Mouse (Mus musculus) neural tube, embryonic 13.5 days (tissue): Measurements from ENCODE around the gene Gnat1. TPM values are rescaled to one million over a fixed set of nuclear protein-coding genes. Genes with fewer than 3 reads are reported as not detected.

Experiments used
- ATAC-seq: fragments of 200-750 bp; cut with Nextera tagmentation; 2 replicates; pipeline ENCODE4 v1.8.0; 2017; ENCODE audit warnings: low read depth, mild to moderate bottlenecking, moderate TSS enrichment, moderate library complexity
- H3K27ac ChIP-seq: fragments of 300-500 bp; sonication (generic); replicated peaks from 2 replicates; pipeline ENCODE4 v1.5.1; 2015; ENCODE audit warnings: moderate library complexity, mild to moderate bottlenecking, inconsistent platforms
- H3K27me3 ChIP-seq: fragments of 300-500 bp; sonication (generic); 2 replicates; pipeline ENCODE4 v1.6.1; 2015; ENCODE audit warnings: mild to moderate bottlenecking, inconsistent platforms
- H3K36me3 ChIP-seq: fragments of 300-500 bp; sonication (generic); 2 replicates; pipeline ENCODE4 v1.6.1; 2015; ENCODE audit warnings: mild to moderate bottlenecking, inconsistent platforms
- H3K4me1 ChIP-seq: fragments of 300-500 bp; sonication (generic); replicated peaks from 2 replicates; pipeline ENCODE4 v1.6.1; 2015; ENCODE audit warnings: inconsistent platforms
- H3K4me2 ChIP-seq: fragments of 300-500 bp; sonication (generic); 2 replicates; pipeline ENCODE4 v1.6.1; 2015; ENCODE audit warnings: inconsistent platforms, mild to moderate bottlenecking, moderate library complexity
- H3K4me3 ChIP-seq: fragments of 300-500 bp; sonication (generic); 2 replicates; pipeline ENCODE4 v1.5.1; 2015; ENCODE audit warnings: mild to moderate bottlenecking, inconsistent platforms
- H3K9ac ChIP-seq: fragments of 300-500 bp; sonication (generic); 2 replicates; pipeline ENCODE4 v1.6.1; 2015; ENCODE audit warnings: moderate library complexity, mild to moderate bottlenecking, inconsistent platforms
- H3K9me3 ChIP-seq: fragments of 300-500 bp; sonication (generic); 2 replicates; pipeline ENCODE4 v1.6.1; 2016; ENCODE audit warnings: inconsistent platforms
- WGBS: fragments of 180-500 bp; shearing (Covaris S2); methylation state at CpG from one replicate; pipeline ENCODE4 v1.1.7; 2015; 5-methylcytosine and 5-hydroxymethylcytosine counted together
- polyA plus RNA-seq: library from polyadenylated mRNA; unstranded; fragments of >200 nt; fragmentation: Nextera tagmentation; extraction: Ambion mirVana; gene quantifications from 2 replicates; pipeline ENCODE4 v1.2.1, GENCODE M21; 2015

Gene Gnat1
- polyA plus RNA-seq, 1 experiment from 2014 or later: 0.96 TPM

DNA sequence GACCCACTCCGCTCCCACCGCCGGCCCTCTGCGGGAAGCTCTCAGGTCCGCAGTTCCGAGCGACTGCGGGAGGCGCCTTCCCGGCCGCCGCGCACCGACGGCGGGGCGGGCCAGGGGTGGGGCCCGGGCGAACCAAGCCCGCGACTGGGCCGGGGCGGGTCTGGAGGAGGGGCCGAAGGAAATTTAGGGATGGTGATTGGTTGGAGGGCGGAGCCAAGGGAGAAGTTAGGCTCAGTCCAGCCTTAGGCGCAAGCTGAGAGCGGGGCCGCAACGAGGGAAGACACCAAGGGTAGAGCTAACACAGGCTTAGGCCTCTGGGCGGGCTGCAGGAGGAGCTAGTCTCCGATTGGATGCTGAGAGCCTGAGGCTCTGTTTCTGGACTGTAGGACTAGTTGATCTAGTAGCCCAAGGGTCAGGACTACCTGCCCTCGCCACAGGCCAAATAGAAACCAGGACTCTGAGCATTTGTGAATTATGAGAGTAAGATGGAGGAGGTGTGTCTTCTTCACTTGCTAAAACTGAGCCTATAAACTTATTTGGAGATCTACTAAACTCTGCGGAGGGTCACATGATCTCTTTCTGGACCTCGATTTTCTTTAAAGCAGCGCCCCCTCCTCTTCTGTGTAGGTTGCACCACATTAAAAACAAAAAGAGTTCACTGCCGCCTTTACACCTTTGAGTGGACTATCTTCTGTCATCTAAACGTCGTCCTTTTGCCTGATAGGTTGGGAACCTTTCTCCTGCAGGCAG, 44.1 kb downstream of the Gnat1 start, which contains the start of gene Gnai2:
Gene Gnai2, minus strand, starts transcription at position 89 of the 750 bp plus-strand sequence.
- Histone ChIP-seq H3K27ac (peak within 1 kb of the TSS; percentile 98), H3K36me3 (no peaks in the 10 kb centered on the region), H3K27me3 (no peaks in the 10 kb centered on the region), H3K4me1 (peaks cover 67% of the 10 kb centered on the region), H3K9me3 (no peaks in the 10 kb centered on the region), H3K9ac (peak within 1 kb of the TSS; percentile 96), H3K4me3 (peak within 1 kb of the TSS; percentile 85), H3K4me2 (peak within 1 kb of the TSS; percentile 99)
- WGBS: 3% methylated on average over 38 of the region's 38 CpGs
- peak; percentile 87 for ATAC-seq

DNA sequence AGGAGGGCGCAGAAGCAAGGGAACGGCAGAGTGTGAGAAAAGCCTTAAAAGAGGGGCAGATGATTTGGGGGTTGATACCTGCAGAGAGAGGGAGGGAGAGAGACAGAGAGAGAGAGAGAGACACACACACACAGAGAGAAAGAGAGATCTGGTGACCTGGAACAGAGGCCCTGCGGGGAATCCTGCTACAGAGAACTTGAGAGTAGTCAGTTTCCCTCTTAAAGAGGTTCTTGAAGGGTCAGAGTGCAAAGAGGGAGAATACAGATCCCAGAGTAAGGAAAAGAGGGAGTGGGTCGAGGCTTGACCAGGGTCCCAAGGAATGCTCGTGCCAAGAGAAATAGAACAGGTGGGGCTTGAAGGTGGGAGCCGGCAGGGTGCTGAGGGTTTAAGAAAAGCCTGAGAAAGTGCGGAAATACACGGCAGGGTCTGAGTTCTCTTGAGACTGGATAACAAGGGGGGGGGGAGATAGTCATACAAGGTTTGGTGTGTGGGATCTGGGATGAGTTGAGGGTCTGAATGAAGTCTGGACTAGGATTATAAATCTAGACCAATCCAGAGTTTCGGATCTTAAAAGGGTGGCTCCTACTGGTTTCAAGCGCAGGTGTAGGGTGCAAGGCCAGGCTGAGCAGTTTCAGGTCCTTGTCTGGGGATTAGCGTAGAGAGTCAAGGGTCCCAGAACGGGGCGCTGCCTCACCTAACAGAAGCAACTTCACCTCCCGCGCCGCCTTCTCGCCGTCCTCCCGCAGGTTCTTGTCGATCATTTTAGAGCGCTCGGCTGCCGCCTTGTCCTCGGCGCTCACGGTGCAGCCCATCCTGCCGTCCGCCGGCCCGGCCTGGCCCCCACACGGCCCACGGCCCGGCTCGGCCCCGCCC, 44.9 kb downstream of the Gnat1 start:
- no peaks in the 10 kb centered on the region for H3K9me3 ChIP-seq

DNA sequence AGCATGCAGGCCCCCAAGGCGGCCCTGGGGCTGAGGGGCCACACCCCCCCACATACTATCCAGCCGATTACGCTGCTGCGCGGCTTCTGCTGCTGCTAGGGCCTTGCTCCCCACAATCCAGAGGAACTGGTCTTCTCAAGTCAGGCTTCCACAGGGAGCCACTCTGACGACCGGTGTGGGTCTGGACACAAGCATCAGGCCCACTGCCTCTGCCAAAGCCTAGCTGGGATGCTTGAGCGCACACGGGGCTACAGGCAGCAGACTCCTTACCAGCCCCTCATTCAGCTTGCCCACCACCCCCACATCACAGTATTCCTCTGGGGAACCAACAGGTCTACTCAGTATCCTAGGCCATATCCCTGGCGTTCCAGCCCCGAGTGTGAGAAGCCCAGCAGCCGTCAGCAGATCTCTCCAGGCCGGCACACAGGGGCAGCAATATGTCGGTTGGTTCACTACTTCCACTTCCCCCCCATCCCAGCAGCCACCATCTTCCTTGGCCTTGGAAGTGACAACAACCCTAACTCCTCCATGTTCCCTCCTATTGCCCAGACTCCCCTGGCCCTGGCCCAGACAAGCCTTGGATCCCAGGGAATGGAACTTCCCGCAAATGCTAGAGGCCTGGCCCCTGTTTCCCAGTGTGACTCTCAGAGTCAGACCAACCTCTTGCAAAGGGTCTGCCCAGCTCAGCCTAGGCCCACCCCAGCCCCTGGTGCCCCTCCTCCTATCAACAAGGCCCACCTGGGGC, 45.7 kb downstream of the Gnat1 start:
- H3K9ac ChIP-seq: peak overlapping the region; percentile 96
- no peaks in the 10 kb centered on the region for H3K9me3 ChIP-seq
- peak overlapping the region; percentile 85 for H3K4me3 ChIP-seq
- no peaks in the 10 kb centered on the region for H3K27me3 ChIP-seq
- H3K36me3 ChIP-seq: no peaks in the 10 kb centered on the region
- H3K4me2 ChIP-seq: peak overlapping the region; percentile 99
- no peak for ATAC-seq
- H3K27ac ChIP-seq: peak overlapping the region; percentile 98
- WGBS: 1% methylated on average over 15 of the region's 15 CpGs
- H3K4me1 ChIP-seq: peaks cover 83% of the 10 kb centered on the region

More for the DNA sequence above, 44.9 kb downstream of the Gnat1 start:
- Histone ChIP-seq H3K4me2 (peak overlapping the region; percentile 99), H3K27me3 (no peaks in the 10 kb centered on the region), H3K9ac (peak overlapping the region; percentile 96), H3K36me3 (no peaks in the 10 kb centered on the region), H3K27ac (peak overlapping the region; percentile 98), H3K4me3 (peak overlapping the region; percentile 85), H3K4me1 (peaks cover 75% of the 10 kb centered on the region)
- under 1% methylated on average over 35 of the region's 35 CpGs for WGBS
- ATAC-seq: no peak

DNA sequence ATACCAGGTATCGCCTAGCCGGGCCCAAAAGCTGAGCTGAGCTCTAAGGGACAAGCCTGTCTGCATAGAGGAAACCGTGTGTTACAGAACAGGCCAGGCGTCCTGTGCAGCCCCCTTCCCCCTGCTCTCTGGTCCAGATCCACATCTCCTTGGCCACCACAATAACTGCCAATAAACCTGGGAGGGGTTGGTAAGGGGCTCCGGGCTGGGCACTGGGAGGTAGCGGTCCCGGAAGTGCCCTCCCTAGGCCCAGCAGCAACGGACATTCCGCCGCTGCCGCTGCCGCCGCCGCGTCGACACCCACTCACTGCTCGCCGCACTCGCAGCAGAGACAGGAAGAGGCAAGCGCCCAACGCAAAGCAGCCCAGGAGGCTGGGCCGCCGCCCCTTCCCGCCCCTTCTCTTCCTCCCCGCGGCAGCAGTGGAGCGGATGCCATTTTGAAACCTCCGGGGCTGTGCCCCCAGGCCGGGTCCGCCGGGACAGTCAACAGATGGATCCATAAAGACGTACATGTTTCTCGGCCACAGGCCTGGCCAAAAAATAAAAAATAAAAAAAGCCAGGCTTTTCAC, 46.3 kb downstream of the Gnat1 start:
- Histone ChIP-seq H3K27ac (peak overlapping the region; percentile 98), H3K9ac (peak overlapping the region; percentile 96), H3K4me3 (peak overlapping the region; percentile 85), H3K27me3 (no peaks in the 10 kb centered on the region), H3K4me2 (peak overlapping the region; percentile 99), H3K4me1 (peaks cover 90% of the 10 kb centered on the region), H3K36me3 (no peaks in the 10 kb centered on the region), H3K9me3 (no peaks in the 10 kb centered on the region)
- no peak for ATAC-seq
- 2% methylated on average over 33 of the region's 33 CpGs for WGBS

DNA sequence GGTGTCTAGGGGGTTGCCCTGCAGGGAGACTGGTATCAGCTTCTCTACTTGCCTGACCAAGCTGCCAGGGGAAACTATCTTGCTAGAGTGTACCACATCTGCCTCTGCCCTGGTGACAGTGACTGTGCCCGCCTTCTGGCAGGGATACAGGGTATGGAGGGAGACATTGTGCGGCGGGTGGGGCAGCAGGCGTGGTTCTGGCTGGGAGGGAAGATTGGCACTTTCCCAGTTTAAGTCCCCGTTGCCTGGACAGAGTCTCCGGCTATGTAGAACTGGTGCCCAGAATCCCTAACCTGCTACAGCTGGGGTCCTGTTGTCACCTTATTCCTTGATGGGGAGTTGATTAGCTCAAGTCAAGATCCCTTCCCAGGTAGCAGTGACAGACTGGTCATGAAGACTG, 47.0 kb downstream of the Gnat1 start:
- Histone ChIP-seq H3K9ac (peak overlapping the region; percentile 96), H3K27ac (peak overlapping the region; percentile 98), H3K36me3 (no peaks in the 10 kb centered on the region), H3K4me1 (peaks cover 92% of the 10 kb centered on the region), H3K27me3 (no peaks in the 10 kb centered on the region), H3K4me2 (peak overlapping the region; percentile 99), H3K9me3 (no peaks in the 10 kb centered on the region), H3K4me3 (peak overlapping the region; percentile 85)
- ATAC-seq: no peak
- WGBS: 24% methylated on average over 6 of the region's 6 CpGs

DNA sequence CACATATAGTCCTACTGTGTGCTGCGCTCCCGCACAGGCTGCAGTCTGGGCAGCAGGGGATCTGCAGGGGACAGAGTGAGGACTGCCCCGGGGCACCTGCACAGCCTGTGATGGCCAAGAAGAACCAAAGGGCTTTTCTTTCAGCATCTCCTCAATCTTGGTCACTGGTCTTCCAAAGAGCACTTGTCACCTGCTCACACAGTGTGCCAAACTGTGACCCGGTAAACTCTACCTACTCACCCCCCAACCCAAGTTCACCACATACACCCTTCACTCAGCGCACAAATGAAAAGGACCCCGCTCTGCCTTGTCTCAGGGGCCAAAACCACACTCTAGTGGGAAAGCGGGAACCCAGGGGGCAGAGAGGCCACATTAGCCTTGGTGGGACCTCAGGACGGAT, 47.7 kb downstream of the Gnat1 start:
- Histone ChIP-seq H3K36me3 (no peaks in the 10 kb centered on the region), H3K9me3 (no peaks in the 10 kb centered on the region), H3K4me2 (peak overlapping the region; percentile 99), H3K27ac (peak overlapping the region; percentile 98), H3K27me3 (no peaks in the 10 kb centered on the region), H3K4me1 (peaks cover 92% of the 10 kb centered on the region), H3K4me3 (peak overlapping the region; percentile 85), H3K9ac (peak overlapping the region; percentile 96)
- WGBS: 70% methylated on average over 8 of the region's 8 CpGs
- ATAC-seq: no peak

DNA sequence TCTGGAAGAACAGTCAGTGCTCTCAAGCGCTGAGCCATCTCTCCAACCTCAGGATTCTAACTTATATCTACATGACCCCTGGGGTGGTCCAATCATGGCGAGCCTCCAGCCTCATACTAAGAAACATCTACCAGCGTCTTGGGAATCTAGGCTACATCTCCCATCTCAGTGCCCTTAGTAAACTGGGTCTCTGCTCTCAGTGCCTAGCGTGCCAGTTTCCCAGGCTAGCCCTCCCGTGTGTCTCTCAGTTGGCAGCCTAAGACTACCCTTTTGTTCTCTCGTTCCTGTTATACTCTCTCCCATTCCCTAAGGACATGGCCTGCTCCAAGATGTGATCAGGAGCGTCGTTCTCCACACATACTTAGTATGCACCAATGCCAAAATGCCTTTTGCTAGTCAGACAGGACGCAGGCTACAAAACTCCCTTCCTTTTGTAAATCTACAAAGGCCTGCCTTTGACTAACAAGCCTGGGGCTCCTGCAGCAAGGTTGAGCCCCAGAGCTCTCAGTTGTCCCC, 48.1 kb downstream of the Gnat1 start:
- Histone ChIP-seq H3K4me2 (peak overlapping the region; percentile 99), H3K4me1 (peaks cover 93% of the 10 kb centered on the region), H3K27me3 (no peaks in the 10 kb centered on the region), H3K9me3 (no peaks in the 10 kb centered on the region), H3K4me3 (peak overlapping the region; percentile 85), H3K9ac (peak overlapping the region; percentile 96), H3K36me3 (no peaks in the 10 kb centered on the region), H3K27ac (peak overlapping the region; percentile 98)
- WGBS: 32% methylated on average over 9 of the region's 9 CpGs
- ATAC-seq: no peak

DNA sequence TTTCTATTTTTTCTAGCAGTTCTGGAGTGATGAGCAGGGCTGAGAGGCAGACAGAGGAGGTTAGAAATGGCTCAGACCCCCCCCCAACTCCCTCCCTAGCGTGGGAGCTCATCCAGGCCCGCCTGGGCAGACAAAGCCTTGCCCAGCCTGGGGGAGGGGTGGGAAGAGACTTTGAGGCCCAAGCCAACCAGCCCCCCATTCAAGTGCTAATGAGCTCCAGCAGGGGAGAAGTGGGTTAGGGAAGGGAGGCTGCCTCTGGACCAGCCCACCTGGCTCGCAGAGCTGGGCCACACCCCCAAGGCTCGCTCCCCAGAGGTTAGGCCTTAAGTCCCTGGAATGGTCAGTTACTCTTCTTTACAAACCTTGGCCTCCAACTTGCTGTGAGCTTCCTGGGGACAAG, 48.9 kb downstream of the Gnat1 start:
- Histone ChIP-seq H3K4me1 (peaks cover 93% of the 10 kb centered on the region), H3K9me3 (no peaks in the 10 kb centered on the region), H3K27me3 (no peaks in the 10 kb centered on the region), H3K9ac (peak overlapping the region; percentile 96), H3K4me3 (peak overlapping the region; percentile 85), H3K4me2 (peak overlapping the region; percentile 99), H3K27ac (peak overlapping the region; percentile 98), H3K36me3 (peaks cover 2% of the 10 kb centered on the region; the same call in 1 of the 2 replicates)
- WGBS: 3% methylated on average over 4 of the region's 4 CpGs
- ATAC-seq: peak; percentile 21

DNA sequence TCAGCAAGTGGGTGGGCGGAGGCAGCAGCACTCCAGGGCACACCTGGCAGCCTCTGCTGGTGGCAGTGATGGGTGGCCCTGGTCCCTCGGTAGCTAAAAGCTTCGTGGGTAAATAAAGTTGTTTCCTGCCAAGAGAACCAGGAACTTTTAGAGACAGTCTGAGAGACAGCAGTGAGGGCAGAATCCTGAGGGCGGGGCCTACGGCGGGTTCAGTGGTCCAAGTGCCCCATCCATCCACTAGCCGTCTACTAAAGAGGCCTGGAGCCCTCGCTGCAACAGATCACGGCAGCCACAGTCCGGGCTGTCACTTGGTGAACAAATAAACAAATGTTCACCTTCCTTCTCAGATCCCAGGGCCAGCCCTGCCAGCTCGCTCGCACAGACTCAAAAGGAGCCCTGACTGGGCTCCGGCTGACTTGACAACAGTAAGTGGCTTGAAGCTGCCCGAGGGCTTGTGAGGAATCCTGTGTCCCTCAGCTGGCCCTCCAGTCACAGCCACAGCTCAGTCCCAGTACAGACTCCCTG, 49.5 kb downstream of the Gnat1 start:
- 6% methylated on average over 14 of the region's 14 CpGs for WGBS
- Histone ChIP-seq H3K36me3 (peaks cover 4% of the 10 kb centered on the region; the same call in 1 of the 2 replicates), H3K4me1 (peaks cover 97% of the 10 kb centered on the region), H3K4me3 (peak overlapping the region; percentile 85), H3K27me3 (no peaks in the 10 kb centered on the region), H3K27ac (peak overlapping the region; percentile 98), H3K9ac (peak overlapping the region; percentile 96), H3K9me3 (no peaks in the 10 kb centered on the region), H3K4me2 (peak overlapping the region; percentile 99)
- ATAC-seq: peak; percentile 5

DNA sequence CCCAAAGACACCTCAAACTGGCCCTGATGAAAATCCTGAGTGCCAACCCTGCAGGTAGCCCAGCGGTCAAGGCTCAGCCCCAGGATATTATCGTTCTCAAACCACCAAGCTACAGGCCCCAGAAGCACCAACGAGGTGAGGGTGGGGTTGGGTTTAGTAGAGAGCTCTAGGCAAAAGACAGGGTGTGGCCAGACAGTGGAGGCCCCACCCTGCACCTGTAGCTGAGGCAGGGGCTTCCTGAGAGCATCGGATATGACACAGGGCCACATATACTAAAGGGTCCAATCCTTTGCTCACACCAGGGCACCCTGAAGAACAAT, 50.1 kb downstream of the Gnat1 start:
- no peaks in the 10 kb centered on the region for H3K9me3 ChIP-seq
- H3K4me1 ChIP-seq: peaks cover 98% of the 10 kb centered on the region
- peak overlapping the region; percentile 96 for H3K9ac ChIP-seq
- peak overlapping the region; percentile 98 for H3K27ac ChIP-seq
- 16% methylated on average over 4 of the region's 4 CpGs for WGBS
- H3K4me2 ChIP-seq: peak overlapping the region; percentile 99
- H3K4me3 ChIP-seq: peak overlapping the region; percentile 85; the same call in 1 of the 2 replicates
- ATAC-seq: no peak
- H3K27me3 ChIP-seq: no peaks in the 10 kb centered on the region
- peaks cover 4% of the 10 kb centered on the region; the same call in 1 of the 2 replicates for H3K36me3 ChIP-seq
